Mouse (Mus musculus): ENCODE measurements at regions not wholly inside any gene's neighbourhood (a gene's known extent, or its start where the extent isn't known, plus 50 kb on each side); places are given as distances from the start of the nearest gene placed in this dataset.

DNA sequence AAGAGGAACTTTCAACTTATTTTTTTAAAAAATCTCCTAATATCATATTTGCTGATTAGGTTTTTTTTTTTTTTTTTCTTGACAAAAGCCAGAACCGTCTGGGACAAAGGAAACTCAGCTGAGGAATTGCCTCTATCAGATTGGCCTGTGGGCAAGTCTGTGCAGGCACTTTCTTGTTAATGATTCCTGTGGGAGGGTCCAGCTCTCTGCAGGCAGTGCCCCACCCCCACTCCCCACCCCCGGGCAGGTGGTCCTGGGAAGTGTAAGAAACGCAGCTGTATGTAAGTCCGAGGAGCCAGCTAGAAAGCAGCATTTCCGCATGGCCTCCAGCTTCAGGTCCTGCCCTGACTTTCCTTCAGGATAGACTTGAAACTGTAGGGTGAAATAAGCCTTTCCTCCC, 377.7 kb downstream of the Sox2 start:
- ATAC-seq (replicated peaks; ENCODE audit: poor library complexity, severe bottlenecking): no peak

DNA sequence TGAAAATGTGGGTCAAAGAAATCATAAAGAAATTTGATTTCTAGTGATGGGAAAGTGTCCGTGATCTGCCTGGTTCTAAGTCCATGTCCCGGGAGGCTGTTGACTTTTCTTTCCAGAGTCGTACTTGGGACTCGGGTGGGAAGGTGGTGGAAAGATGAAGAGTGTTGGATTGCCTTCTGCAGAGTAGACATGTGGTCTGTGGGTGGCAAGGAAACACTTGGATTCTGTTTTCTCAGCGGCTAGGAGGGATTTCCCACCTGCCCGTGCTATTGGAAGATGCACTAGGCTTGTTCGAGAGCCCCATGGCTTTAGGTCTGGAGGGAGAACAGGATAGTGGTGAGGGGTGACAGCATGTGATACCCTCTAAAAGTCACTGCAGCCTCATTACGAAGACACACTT, 379.7 kb downstream of the Sox2 start:
- ATAC-seq (replicated peaks; ENCODE audit: poor library complexity, severe bottlenecking): no peak

DNA sequence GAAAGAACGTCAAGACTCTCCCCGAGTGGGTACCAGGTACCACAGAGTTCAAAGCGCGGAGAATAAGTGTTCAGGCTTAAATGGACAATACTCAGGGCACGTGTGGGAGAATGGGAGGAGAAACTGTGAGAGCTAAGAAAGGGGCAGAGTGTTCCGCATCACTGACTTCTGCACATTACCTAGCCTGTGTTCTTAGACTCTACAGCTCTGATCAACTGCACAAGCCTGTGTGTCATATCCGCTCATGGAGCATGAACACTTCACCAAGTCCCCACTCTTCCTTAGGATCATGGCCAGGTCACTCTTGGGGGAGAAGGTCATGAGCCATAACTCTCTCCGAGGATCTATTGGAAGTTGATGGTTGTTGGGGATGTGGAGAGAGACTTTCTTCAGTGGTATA, 383.4 kb downstream of the Sox2 start:
- ATAC-seq (replicated peaks; ENCODE audit: poor library complexity, severe bottlenecking): no peak

DNA sequence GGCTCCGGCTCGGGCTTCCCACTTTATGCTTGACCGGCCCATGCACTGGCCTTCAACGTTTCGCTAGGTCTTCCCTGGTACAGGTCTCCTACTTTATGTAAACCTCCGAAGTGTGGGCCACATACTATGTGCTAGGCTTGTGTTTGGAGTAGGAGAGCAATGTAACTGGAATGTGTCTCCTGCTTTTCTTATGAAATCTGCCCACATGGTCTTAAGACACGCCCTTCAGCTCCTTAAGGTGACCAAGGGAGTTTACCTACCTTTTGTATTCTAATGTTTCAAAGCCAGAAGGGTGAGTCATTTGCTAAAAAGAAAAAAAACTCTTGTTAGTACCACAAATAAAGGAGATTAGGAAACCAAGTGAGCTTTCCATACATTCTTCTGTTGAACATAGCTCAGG, 385.0 kb downstream of the Sox2 start:
- no peak for ATAC-seq (replicated peaks; ENCODE audit: poor library complexity, severe bottlenecking)

DNA sequence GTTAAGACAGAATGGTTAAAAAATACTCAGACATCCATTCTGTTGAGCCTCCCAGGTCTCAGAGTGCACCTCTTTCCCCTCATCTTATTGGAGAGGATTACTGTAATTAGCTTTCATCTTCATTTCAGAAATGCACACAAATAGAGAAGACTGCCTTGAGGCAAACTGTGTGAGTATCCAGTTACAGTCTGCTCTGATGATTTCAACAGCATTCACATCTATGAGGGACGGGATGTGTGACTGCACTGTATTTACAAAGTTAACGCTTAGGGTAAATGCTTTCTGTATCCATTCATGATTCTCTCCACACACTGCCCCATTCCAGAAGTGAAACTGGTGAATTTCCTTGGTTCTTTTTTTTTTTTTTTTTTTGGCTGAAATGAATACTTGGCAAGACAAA, 393.5 kb downstream of the Sox2 start:
- ATAC-seq (replicated peaks; ENCODE audit: poor library complexity, severe bottlenecking): no peak

DNA sequence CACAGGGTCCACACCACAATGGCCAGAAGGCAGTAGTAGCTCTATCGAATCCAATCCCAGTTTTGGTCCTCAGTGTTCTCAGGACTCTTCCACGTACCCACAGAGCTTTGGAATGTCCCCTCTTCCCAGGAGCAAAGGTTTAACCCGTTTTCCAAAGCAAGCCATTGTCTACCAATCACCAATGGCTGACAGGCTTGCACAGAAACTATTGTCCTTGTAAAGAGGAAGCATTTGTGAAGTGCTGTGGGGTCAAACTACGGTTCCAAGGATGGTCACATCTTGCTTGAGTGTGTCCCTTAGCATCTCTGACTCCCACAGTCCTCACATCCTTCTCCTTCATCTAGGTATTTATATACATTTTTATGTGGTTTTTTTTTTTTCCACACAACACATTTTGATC, 409.2 kb downstream of the Sox2 start:
- no peak for ATAC-seq (replicated peaks; ENCODE audit: poor library complexity, severe bottlenecking)

DNA sequence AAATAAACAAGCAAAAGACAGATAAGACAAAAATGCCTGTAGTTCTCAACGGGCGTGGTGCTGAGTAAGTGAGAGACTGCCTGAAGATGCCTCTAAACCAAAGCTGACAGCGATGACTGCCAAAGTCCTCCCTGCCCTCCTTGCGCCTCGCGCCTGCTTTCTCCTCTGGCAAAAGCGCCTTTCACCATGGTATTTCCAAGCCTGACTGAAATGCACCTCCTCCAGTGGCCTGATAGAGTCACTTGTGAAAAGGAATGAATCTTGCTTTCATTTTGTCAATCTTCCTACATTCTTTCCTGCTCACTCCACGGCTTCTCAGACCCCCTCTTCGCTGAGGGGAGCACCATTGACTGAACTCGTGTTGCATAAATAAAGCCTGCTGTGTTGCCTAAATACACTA, 409.8 kb downstream of the Sox2 start:
- no peak for ATAC-seq (replicated peaks; ENCODE audit: poor library complexity, severe bottlenecking)

DNA sequence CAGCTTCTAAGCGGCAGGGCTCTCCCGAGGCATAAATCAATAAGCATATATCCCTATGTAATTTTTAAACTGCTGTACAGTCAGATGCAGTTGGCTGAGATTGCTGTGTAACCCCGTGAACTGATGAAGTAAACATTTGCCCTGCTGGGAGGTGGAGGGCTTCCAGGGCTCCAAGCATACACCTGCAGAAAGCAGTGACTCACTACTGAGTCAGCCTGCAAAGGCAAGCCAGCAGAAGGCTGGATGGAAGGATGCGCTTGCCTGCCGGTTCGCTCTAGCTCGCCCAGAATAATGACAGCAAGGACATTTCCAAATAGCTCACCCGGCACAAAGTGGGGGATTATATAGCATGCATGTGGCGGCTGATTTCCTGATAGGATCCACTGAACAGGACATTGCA, 416.6 kb downstream of the Sox2 start:
- ATAC-seq (replicated peaks; ENCODE audit: poor library complexity, severe bottlenecking): no peak

DNA sequence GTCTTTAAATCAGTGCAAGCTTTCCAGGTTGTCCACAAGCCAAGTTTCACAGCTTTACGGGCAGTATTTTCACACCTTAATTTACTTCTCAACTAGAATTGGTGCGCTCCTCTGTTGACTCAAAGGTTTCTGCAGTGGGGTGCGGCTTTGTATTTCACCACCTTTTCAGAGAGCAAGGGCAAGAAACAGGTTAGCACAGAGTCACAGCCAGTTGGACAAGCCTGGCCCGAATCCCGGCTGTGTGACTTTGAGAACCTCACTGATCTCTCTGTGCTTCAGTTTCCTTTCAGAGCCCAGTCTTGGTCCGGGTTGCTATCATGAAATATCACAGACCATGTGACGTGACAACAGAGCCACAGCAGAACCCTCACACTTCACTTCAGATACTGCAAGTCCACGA, 418.4 kb downstream of the Sox2 start:
- no peak for ATAC-seq (replicated peaks; ENCODE audit: poor library complexity, severe bottlenecking)

DNA sequence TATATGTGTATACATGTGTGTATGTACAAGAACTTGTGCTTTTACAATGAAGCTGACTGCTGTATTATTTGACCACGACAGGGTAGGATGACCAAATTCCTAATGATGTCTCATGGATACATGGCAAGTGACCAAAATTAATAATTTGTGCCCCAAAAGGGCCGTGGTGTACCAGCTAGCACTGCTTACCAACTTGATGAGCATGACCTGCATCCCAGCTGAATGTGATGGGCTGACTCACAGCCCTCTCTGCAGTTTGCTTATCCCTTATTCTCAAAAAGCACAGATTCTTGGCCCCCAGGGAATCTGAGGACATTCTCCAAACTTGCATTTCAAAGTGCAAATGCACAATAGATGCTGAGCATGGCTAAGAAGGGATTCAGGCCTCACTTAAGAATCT, 420.8 kb downstream of the Sox2 start:
- no peak for ATAC-seq (replicated peaks; ENCODE audit: poor library complexity, severe bottlenecking)

DNA sequence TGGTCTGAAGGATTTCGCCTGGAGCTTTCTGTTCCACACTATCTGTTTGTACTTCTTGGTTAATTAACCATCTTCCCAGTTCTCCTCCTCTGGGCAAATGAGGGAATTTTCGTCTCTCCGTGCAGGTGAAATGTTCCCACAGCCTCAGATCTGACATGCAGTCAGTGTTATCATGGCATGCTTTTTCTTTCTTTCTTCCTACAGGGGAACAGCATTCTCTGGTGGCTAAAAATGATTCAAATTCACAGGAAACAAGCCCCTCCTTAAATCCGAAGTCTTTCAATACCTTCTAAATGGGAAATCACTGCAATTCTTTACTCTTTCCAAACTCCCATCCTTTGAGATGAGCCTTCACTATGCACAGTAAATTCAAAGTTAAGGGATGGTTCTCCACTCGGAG, 429.7 kb downstream of the Sox2 start:
- no peak for ATAC-seq (replicated peaks; ENCODE audit: poor library complexity, severe bottlenecking)

DNA sequence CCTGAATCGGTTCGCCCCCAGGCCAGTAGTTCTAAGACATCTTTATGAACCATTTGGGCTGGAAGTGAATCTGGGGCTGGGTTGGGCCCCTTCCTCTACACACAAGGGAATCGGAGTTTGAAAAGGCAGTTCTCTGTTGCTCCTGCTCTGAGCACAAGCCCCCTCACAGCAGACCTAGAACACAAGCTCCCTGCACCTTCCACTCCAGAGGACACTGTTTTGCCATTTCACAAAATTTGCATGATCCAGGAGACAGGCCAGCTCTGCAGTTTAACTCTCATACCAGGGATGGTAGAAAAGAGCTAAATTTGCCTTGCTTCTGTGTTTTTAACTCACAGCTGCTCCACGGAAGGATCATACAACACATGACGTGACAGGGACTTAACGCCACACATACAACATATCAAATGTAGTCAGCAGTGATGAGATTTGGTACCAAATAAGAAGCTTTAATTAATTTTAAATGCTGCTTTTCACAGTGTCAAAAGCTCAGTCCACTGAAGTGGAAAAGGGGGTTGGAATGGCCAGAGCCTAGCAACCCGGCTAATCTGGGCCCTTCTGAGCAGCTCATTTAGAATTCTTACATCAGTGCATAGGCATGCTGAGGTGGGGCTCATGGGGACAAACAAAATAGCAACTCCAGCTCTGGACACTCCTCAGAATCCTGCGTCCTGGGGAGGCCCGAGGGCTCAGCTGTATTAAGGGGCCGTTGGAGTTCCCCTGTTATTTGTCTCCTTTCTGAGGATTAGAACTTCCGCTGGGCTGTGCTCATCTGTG, 434.1 kb downstream of the Sox2 start:
- no peak for ATAC-seq (replicated peaks; ENCODE audit: poor library complexity, severe bottlenecking)

DNA sequence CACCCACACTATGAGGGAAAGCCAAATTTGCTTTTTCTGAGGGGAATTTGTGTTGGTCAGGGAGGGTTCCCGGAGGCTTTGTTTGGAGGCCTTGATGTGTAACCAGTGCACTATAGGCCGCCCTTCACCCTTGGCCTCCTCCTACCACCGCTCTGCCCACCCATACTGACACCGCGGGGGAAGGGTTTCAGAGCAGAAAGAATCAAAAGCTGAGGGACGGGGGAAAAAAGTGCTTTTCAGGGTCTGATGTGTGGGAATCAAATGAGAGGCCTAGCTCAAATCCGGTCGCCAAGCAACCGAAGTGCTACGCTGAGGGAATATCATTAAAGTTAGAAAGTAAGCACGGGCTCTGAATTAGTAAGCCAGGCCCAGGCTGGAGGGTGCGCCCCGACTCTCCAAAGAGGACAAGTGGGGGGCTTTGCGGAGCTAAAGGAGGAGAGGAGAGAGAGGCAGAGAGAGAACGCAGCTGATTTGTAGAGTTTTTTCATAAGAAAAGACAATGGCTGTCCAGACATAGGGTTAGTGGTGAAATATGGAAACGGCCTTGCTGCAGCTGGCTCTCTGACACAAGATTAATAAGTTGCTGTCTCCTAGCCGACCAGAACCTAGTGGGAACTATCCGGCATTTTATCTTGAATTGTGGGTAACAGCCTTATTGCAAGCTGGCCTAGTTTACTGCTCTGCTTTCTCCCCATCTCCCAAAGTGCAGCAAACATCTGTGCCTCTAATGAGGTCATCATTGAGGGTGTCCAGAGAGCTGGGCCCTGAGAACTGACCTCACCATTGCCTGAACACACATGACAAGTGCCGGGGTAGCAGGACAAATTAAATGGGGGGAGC, 438.3 kb downstream of the Sox2 start:
- ATAC-seq (replicated peaks; ENCODE audit: poor library complexity, severe bottlenecking): no peak

DNA sequence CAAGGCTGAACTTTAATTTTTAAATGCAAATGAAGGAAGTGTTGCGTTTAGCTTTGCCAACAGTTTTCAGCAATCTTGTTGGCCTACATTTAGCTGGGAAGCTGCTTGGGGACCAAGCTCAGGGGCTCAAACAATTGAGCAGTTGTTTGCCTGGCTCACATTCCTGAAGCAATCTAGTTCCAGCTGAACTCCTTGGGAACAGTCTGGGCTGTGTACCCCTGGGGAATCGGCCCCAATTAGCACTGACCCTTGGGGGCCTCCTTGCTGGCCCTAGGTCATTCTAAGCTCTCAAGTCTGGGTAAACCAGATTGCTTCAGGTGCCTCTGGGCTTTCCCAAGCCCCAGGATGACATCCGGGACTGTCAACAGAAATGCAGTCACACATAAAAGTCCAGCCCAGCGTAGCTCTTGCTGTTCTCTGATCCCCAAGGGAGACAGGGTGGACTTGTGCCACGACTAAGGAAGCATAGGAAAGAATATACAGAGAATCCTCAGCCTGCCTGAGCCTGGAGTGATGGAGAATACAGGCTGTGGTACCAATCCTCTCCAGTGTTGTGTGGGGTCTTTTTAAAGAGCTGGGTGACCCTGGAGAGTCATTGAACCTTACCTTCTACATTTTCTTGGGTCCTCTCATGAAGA, 440.4 kb downstream of the Sox2 start:
- ATAC-seq (replicated peaks; ENCODE audit: poor library complexity, severe bottlenecking): no peak

DNA sequence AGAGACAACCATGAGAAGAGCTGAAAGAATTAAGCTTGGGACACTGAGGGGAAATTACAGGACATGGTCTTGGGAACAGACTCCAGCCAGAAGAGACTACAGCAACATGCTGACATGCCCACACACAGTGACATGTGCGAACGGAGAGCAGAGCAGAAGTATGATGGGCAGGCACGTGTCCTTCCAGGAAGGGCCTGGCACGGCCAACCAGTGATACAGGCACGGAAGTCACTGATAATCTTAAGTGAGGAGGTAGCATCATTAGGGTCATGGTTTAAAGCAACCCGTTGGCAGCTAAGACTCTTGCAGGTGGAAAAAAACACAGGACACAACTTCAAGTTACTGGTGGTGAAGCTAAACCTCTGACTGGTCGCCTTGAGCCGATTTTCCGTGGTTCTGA, 442.8 kb downstream of the Sox2 start:
- ATAC-seq (replicated peaks; ENCODE audit: poor library complexity, severe bottlenecking): no peak

DNA sequence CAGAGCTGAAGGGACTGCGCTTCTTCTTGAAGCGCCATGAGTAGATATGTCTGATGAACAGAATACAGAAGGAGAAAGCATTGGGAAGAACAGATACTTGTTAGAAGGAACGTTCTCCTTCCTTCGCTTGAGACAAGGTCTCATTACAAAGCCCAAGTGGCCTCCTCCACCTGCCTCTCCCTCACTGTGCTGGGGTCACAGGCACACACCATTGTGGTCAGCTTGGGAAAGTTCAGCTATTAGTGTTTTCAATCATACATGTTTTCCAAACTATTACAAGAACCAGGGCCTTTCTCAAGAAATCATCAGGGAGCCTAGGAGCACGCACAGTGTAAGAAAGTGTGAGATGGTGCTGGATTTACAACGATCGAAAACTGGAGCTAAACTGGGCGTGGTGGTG, 445.0 kb downstream of the Sox2 start:
- ATAC-seq (replicated peaks; ENCODE audit: poor library complexity, severe bottlenecking): no peak

DNA sequence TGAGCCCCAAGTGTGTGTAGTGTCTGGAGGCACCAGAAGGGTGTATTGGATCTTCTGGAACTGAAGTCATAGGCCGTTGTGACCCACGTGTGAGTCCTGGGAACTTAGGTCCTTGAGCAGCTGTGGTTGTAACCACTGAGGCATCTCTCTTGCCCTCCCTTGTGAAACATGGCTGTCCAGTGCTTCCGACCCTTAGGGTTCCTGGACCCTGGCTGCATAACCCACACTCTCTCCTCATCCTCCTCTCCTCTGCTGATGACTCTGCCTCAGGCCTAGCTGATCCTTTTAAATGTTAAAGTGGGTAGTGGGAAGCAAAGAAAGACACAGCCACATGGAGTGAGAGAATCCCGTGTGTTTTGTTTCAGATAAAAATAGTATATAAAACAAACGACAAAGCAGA, 446.2 kb downstream of the Sox2 start:
- ATAC-seq (replicated peaks; ENCODE audit: poor library complexity, severe bottlenecking): no peak

DNA sequence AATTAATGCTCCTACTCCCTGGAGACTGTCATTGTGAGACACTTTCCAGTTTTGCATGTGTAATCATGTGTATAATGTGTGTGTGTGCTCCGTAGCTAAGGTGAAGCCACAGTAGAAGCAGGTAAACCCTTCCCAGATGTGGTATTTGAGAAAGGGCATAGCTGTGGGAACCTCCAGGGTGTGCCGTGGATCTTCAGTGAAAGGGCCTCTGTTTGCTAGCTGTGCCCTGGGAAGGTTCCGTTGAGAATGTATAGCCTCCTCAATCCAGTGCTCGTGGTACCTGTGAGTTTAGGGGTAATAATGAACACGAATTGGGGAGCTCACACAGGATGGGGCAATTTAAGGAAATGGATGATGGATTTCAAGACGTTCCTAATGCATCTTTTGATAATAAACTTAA, 447.6 kb downstream of the Sox2 start:
- ATAC-seq (replicated peaks; ENCODE audit: poor library complexity, severe bottlenecking): no peak

DNA sequence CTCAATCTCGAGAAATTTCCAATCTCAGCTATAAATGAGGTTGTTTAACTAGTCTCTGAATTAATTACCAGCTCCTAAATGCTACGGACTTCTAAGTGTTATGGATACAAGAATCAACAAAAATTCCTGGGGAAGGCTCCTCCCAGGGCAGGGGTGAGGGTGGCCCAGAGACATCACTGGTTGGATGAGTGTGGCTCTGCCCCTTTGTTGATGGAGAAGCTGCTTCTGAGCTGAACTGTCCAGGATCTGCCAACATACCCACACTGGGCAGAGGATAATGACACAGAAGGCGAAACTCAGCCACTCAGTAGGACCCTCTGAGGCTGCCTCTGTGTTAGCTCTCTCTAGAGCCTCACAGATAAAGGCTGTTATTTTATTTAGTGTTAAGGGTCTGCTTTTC, 449.0 kb downstream of the Sox2 start:
- ATAC-seq (replicated peaks; ENCODE audit: poor library complexity, severe bottlenecking): no peak

DNA sequence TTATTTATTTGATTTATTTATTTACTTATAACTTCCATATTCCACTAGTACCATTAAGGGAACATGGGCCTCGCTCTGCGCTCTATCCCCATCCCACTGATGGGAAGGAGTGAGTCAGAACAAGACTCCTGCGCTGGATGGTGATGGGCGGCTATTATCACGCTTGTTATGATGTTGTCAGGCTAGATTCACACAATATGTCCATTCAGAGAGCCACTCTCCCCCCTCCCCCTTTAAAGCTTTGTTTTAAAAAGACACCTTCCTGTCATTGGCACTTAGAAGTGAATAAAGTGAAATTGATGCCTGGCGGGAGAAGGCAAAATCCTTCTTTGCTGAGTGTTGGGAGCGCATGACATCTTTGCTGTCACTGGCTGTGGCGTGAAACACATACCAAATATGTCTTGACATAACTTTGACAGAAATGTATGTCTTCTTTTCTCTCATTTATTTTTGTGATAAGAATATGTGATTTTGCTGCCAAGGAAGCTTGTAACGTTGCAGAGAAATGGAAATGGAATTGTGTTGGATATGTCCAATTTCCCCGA, 449.7 kb downstream of the Sox2 start:
- no peak for ATAC-seq (replicated peaks; ENCODE audit: poor library complexity, severe bottlenecking)

DNA sequence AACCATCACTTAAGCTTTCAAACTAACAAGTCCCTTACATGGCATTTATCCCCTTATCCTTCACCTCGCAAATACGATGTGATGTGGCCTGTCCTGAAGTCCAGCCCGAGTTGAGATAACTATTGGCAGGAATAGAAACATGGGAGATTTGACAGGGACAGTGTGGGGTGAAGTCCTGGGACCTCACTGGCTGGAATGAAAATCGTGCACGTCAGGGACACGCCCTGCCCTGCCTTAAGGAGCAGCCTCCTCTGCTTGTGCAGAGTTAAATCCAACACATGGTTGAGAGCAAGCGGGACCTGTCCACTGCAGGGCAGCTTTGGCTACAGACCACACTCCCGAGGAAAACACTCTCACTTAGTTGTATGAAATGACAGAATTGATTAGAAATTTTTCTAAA, 451.1 kb downstream of the Sox2 start:
- ATAC-seq (replicated peaks; ENCODE audit: poor library complexity, severe bottlenecking): no peak
